Mouse (Mus musculus) forebrain, postnatal 0 days (tissue): ENCODE measurements around the gene Icam2. TPM values are rescaled to one million over a fixed set of nuclear protein-coding genes. Genes with fewer than 3 reads are reported as not detected.

Experiments used
- ATAC-seq: fragments of 200-750 bp; cut with Nextera tagmentation; 2 replicates; pipeline ENCODE4 v1.8.0; 2017; ENCODE audit warnings: mild to moderate bottlenecking, moderate library complexity
- DNase-seq: peaks from one replicate; pipeline ENCODE4 v3.0.0-alpha.2; 2015
- H3K27ac ChIP-seq: fragments of 300-500 bp; sonication (generic); 2 replicates; pipeline ENCODE4 v1.5.1; 2014; ENCODE audit warnings: low read depth, mild to moderate bottlenecking, antibody characterized with exemption, low read length, moderate library complexity, mixed read lengths
- H3K27me3 ChIP-seq: fragments of 300-500 bp; sonication (generic); 2 replicates; pipeline ENCODE4 v1.6.1; 2014; ENCODE audit warnings: mild to moderate bottlenecking, low read length, mixed read lengths; ENCODE audit not compliant: insufficient read depth
- H3K36me3 ChIP-seq: fragments of 300-500 bp; sonication (generic); 2 replicates; pipeline ENCODE4 v1.6.1; 2014; ENCODE audit warnings: mild to moderate bottlenecking, moderate library complexity; ENCODE audit not compliant: insufficient read depth
- H3K4me1 ChIP-seq: fragments of 300-500 bp; sonication (generic); 2 replicates; pipeline ENCODE4 v1.6.1; 2014; ENCODE audit warnings: antibody characterized with exemption; ENCODE audit not compliant: insufficient read depth
- H3K4me2 ChIP-seq: fragments of 300-500 bp; sonication (generic); 2 replicates; pipeline ENCODE4 v1.6.1; 2014; ENCODE audit warnings: low read depth, mild to moderate bottlenecking, moderate library complexity
- H3K4me3 ChIP-seq: fragments of 300-500 bp; sonication (generic); 2 replicates; pipeline ENCODE4 v1.5.1; 2014; ENCODE audit warnings: low read depth, low read length, mixed read lengths
- H3K9ac ChIP-seq: fragments of 300-500 bp; sonication (generic); 2 replicates; pipeline ENCODE4 v1.6.1; 2014; ENCODE audit warnings: mild to moderate bottlenecking
- H3K9me3 ChIP-seq: fragments of 300-500 bp; sonication (generic); 2 replicates; pipeline ENCODE4 v1.6.1; 2016; ENCODE audit warnings: low read length
- CTCF ChIP-seq: sonication (generic); IDR thresholded peaks from 2 replicates; pipeline ENCODE4 v1.5.1; 2016; ENCODE audit warnings: antibody characterized with exemption, control low read depth, low read depth
- WGBS: fragments of 180-500 bp; shearing (Covaris S2); extraction: QIAGEN DNeasy Blood & Tissue Kit; methylation state at CpG from one replicate; pipeline ENCODE4 v1.1.7; 2014; 5-methylcytosine and 5-hydroxymethylcytosine counted together
- polyA plus RNA-seq: library from polyadenylated mRNA; unstranded; fragments of >200 nt; fragmentation: Nextera tagmentation; extraction: Ambion mirVana; gene quantifications from 2 replicates; pipeline ENCODE4 v1.2.1, GENCODE M21; 2015
- total RNA-seq: library from RNA; depleted of rRNA; stranded (reverse); fragments of >200 nt; gene quantifications from 2 replicates; pipeline ENCODE4 v1.2.3, GENCODE M21; 2014; rRNA removed

Gene Icam2
- total RNA-seq (4.6 and 8.3 TPM in 2 replicates), polyA plus RNA-seq (7.0 and 9.1 TPM in 2 replicates)

- no peak within 1 kb of the TSS for H3K9ac ChIP-seq
- no peak within 1 kb of the TSS for H3K4me3 ChIP-seq
- no peak for TF ChIP-seq CTCF
- no peaks in the 10 kb centered on the region for H3K27me3 ChIP-seq
- no peaks in the 10 kb centered on the region for H3K9me3 ChIP-seq
- H3K27ac ChIP-seq = no peak within 1 kb of the TSS
- 85% methylated on average over 6 of the region's 6 CpGs for WGBS
- ATAC-seq (no peak), DNase-seq (no peak)
- H3K36me3 ChIP-seq = no peaks in the 10 kb centered on the region
- H3K4me1 ChIP-seq = no peaks in the 10 kb centered on the region
- no peak within 1 kb of the TSS for H3K4me2 ChIP-seq
Observed at GRCm38 (mm10) chr11:106387791-106388216, at the start of gene Icam2. Gene Icam2, minus strand, starts transcription at chr11:106388075.

GRCm38 (mm10) chr11:106437543-106437942, 49.7 kb upstream of the Icam2 start:
- Histone ChIP-seq H3K27me3 (no peaks in the 10 kb centered on the region), H3K9me3 (no peaks in the 10 kb centered on the region), H3K36me3 (no peaks in the 10 kb centered on the region; the same call in 1 of the 2 replicates), H3K27ac (no peak overlapping the region), H3K4me2 (no peak overlapping the region), H3K9ac (no peak overlapping the region), H3K4me1 (no peaks in the 10 kb centered on the region), H3K4me3 (no peak overlapping the region)
- ATAC-seq = no peak
- TF ChIP-seq CTCF = peak; percentile 6; the same call in 1 of the 2 replicates
- WGBS = 86% methylated on average over 2 of the region's 2 CpGs
- no peak for DNase-seq

- TF ChIP-seq CTCF = no peak
- WGBS = 86% methylated on average over 5 of the region's 5 CpGs
- no peak for ATAC-seq
Observed at GRCm38 (mm10) chr11:106437039-106437438, 49.2 kb upstream of the Icam2 start.

GRCm38 (mm10) chr11:106430392-106430791, 42.5 kb upstream of the Icam2 start:
- WGBS = 93% methylated on average over 5 of the region's 5 CpGs
- no peak overlapping the region for H3K9ac ChIP-seq
- no peak for TF ChIP-seq CTCF
- H3K36me3 ChIP-seq = peaks cover 4% of the 10 kb centered on the region; the same call in 1 of the 2 replicates
- ATAC-seq (no peak), DNase-seq (no peak)
- no peaks in the 10 kb centered on the region for H3K4me1 ChIP-seq
- H3K4me2 ChIP-seq = no peak overlapping the region
- H3K27ac ChIP-seq = no peak overlapping the region
- no peak overlapping the region for H3K4me3 ChIP-seq
- H3K9me3 ChIP-seq = no peaks in the 10 kb centered on the region
- no peaks in the 10 kb centered on the region for H3K27me3 ChIP-seq

More at GRCm38 (mm10) chr11:106437039-106437438, 49.2 kb upstream of the Icam2 start:
- Histone ChIP-seq H3K4me3 (no peak overlapping the region), H3K36me3 (no peaks in the 10 kb centered on the region; the same call in 1 of the 2 replicates), H3K4me1 (no peaks in the 10 kb centered on the region), H3K9me3 (no peaks in the 10 kb centered on the region), H3K27ac (no peak overlapping the region), H3K4me2 (no peak overlapping the region), H3K9ac (no peak overlapping the region), H3K27me3 (no peaks in the 10 kb centered on the region)
- no peak for DNase-seq

GRCm38 (mm10) chr11:106429689-106430088, 41.8 kb upstream of the Icam2 start:
- no peak for TF ChIP-seq CTCF
- Histone ChIP-seq H3K36me3 (peaks cover 4% of the 10 kb centered on the region; the same call in 1 of the 2 replicates), H3K9me3 (no peaks in the 10 kb centered on the region), H3K9ac (no peak overlapping the region), H3K4me1 (no peaks in the 10 kb centered on the region), H3K4me2 (no peak overlapping the region), H3K27ac (no peak overlapping the region), H3K4me3 (no peak overlapping the region), H3K27me3 (no peaks in the 10 kb centered on the region)
- DNase-seq (no peak), ATAC-seq (no peak)
- 90% methylated on average over 4 of the region's 4 CpGs for WGBS

GRCm38 (mm10) chr11:106428556-106428955, 40.7 kb upstream of the Icam2 start:
- Histone ChIP-seq H3K4me2 (no peak overlapping the region), H3K4me3 (no peak overlapping the region), H3K27ac (no peak overlapping the region), H3K4me1 (no peaks in the 10 kb centered on the region), H3K36me3 (peaks cover 5% of the 10 kb centered on the region; the same call in 1 of the 2 replicates), H3K9me3 (no peaks in the 10 kb centered on the region), H3K27me3 (no peaks in the 10 kb centered on the region), H3K9ac (no peak overlapping the region)
- WGBS = 94% methylated on average over 2 of the region's 2 CpGs
- ATAC-seq = no peak
- TF ChIP-seq CTCF = no peak
- no peak for DNase-seq

GRCm38 (mm10) chr11:106428106-106428505, 40.2 kb upstream of the Icam2 start:
- WGBS = 88% methylated on average over 4 of the region's 4 CpGs
- Histone ChIP-seq H3K9me3 (no peaks in the 10 kb centered on the region), H3K4me2 (no peak overlapping the region), H3K36me3 (peaks cover 10% of the 10 kb centered on the region; the same call in 1 of the 2 replicates), H3K9ac (no peak overlapping the region), H3K27me3 (no peaks in the 10 kb centered on the region), H3K4me1 (no peaks in the 10 kb centered on the region), H3K4me3 (no peak overlapping the region), H3K27ac (no peak overlapping the region)
- no peak for TF ChIP-seq CTCF
- ATAC-seq (no peak), DNase-seq (no peak)
